Mouse (Mus musculus) stomach, embryonic 16.5 days (tissue): ENCODE data around the gene Esyt1. TPM values are rescaled to one million over a fixed set of nuclear protein-coding genes. Genes with fewer than 3 reads are reported as not detected.
"Not testable (repeated sequence)": the region's sequence is repeated elsewhere in the genome, so short reads cannot be mapped to it uniquely, and the experiment has no call there.

Experiments
- ATAC-seq: fragments of 200-750 bp; cut with Nextera tagmentation; 2 replicates; pipeline ENCODE4 v1.8.0; 2017; ENCODE audit warnings: moderate number of reproducible peaks, moderate TSS enrichment; ENCODE audit not compliant: insufficient read depth, low FRiP score
- H3K27ac ChIP-seq: fragments of 300-500 bp; sonication (generic); 2 replicates; pipeline ENCODE4 v1.5.1; 2014; ENCODE audit warnings: low read length
- H3K27me3 ChIP-seq: fragments of 300-500 bp; sonication (generic); 2 replicates; pipeline ENCODE4 v1.6.1; 2014; ENCODE audit warnings: low read length, control low read depth, mixed read lengths; ENCODE audit not compliant: control insufficient read depth, insufficient read depth
- H3K36me3 ChIP-seq: fragments of 300-500 bp; sonication (generic); 2 replicates; pipeline ENCODE4 v1.6.1; 2014; ENCODE audit warnings: low read length; ENCODE audit not compliant: control insufficient read depth, insufficient read depth
- H3K4me1 ChIP-seq: fragments of 300-500 bp; sonication (generic); 2 replicates; pipeline ENCODE4 v1.6.1; 2014; ENCODE audit warnings: low read length, control low read depth, mixed read lengths; ENCODE audit not compliant: control insufficient read depth, insufficient read depth
- H3K4me2 ChIP-seq: fragments of 300-500 bp; sonication (generic); 2 replicates; pipeline ENCODE4 v1.6.1; 2014; ENCODE audit warnings: low read depth, low read length, mixed read lengths
- H3K4me3 ChIP-seq: fragments of 300-500 bp; sonication (generic); replicated peaks from 2 replicates; pipeline ENCODE4 v1.5.1; 2014; ENCODE audit warnings: mild to moderate bottlenecking, low read length
- H3K9ac ChIP-seq: fragments of 300-500 bp; sonication (generic); 2 replicates; pipeline ENCODE4 v1.6.1; 2014; ENCODE audit warnings: low read length
- H3K9me3 ChIP-seq: fragments of 300-500 bp; sonication (generic); replicated peaks from 2 replicates; pipeline ENCODE4 v1.6.1; 2016; ENCODE audit warnings: low read length, control low read depth; ENCODE audit not compliant: control insufficient read depth
- WGBS: fragments of 180-500 bp; shearing (Covaris S2); extraction: QIAGEN DNeasy Blood & Tissue Kit; methylation state at CpG from one replicate; pipeline ENCODE4 v1.1.7; 2014; 5-methylcytosine and 5-hydroxymethylcytosine counted together
- polyA plus RNA-seq: library from polyadenylated mRNA; unstranded; fragments of >200 nt; fragmentation: Nextera tagmentation; extraction: Ambion mirVana; gene quantifications from 2 replicates; pipeline ENCODE4 v1.2.1, GENCODE M21; 2015

The Esyt1 gene
- polyA plus RNA-seq, 1 experiment from 2014 or later = 32.9 TPM

DNA sequence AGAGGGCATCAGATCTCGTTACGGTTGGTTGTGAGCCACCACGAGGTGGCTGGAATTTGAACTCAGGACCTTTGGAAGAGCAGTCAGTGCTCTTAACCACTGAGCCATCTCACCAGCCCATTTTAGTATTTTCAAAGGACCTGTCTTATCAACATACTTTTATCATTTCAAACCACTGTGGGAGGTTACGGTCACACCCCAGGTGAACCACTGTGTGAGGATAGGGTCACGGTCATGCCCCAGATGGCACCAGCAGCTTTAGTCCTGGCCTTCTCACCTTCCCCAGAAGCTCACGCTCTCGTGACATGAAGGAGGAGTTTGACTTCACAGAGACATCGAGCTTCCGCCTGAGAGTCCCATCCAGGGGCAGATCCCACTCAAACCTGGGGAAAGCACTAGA, 14.5 kb downstream of the Esyt1 start:
- H3K4me3 ChIP-seq = no peak overlapping the region
- H3K4me1 ChIP-seq = no peaks in the 10 kb centered on the region
- H3K27me3 ChIP-seq = no peaks in the 10 kb centered on the region
- no peak overlapping the region for H3K9ac ChIP-seq
- no peak overlapping the region for H3K27ac ChIP-seq
- no peak for ATAC-seq
- no peak overlapping the region for H3K4me2 ChIP-seq
- WGBS = 85% methylated on average over 9 of the region's 9 CpGs
- H3K9me3 ChIP-seq = no peaks in the 10 kb centered on the region
- no peaks in the 10 kb centered on the region for H3K36me3 ChIP-seq

DNA sequence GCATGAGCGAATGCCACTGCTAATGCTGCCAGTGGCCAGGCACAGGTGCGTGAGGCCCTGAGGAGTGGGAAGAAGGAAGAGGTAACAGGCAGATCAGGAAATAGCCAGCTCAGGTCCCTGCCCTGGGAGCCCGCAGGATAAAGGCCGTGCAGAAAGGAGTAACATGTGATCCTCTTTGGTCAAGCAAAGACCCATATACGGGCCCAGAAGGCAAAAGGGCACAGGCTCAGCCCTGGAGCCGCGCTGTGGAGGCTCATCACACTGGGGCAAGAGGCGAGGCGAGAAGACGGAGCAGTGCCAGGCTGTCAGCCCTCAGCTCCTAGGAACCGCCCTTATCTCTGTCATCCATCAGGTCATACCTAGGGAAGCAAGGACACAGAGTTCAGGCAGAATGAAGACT, 15.4 kb downstream of the Esyt1 start:
- no peak for ATAC-seq
- WGBS = 87% methylated on average over 11 of the region's 11 CpGs
- H3K4me2 ChIP-seq = no peak overlapping the region
- H3K27me3 ChIP-seq = no peaks in the 10 kb centered on the region
- no peaks in the 10 kb centered on the region for H3K9me3 ChIP-seq
- no peaks in the 10 kb centered on the region for H3K36me3 ChIP-seq
- H3K4me1 ChIP-seq = no peaks in the 10 kb centered on the region
- H3K27ac ChIP-seq = no peak overlapping the region
- H3K9ac ChIP-seq = no peak overlapping the region
- no peak overlapping the region for H3K4me3 ChIP-seq

- H3K36me3 ChIP-seq = no peaks in the 10 kb centered on the region
- H3K4me1 ChIP-seq = peaks cover 4% of the 10 kb centered on the region
- no peak overlapping the region for H3K9ac ChIP-seq
- WGBS = 56% methylated on average over 4 of the region's 4 CpGs
- no peaks in the 10 kb centered on the region for H3K27me3 ChIP-seq
- H3K4me2 ChIP-seq = no peak overlapping the region
- H3K27ac ChIP-seq = no peak overlapping the region
- ATAC-seq = no peak
- H3K9me3 ChIP-seq = no peaks in the 10 kb centered on the region
- no peak overlapping the region for H3K4me3 ChIP-seq
These were observed 15.8 kb downstream of the Esyt1 start for GRCm38 (mm10) chr10:128509831-128510230.

DNA sequence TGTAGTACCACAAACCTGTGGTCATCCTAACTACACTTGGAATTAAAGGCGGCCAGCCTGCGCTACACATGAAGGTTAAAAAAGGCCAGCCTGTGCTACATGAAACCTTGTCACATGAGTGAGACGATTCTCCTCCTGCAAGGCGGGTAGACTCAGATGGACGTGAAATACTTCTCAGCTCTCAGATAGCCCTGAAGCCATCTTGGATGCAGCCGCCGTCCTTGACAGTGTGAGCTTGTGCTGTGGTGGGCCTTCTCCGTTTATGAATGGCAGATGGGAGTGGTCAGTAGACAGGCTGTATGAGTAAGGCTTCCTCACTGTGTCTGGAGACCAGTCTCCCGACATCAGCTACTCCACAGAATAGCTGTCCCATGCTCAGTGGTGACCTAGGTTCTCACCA, 16.5 kb downstream of the Esyt1 start:
- no peaks in the 10 kb centered on the region for H3K9me3 ChIP-seq

DNA sequence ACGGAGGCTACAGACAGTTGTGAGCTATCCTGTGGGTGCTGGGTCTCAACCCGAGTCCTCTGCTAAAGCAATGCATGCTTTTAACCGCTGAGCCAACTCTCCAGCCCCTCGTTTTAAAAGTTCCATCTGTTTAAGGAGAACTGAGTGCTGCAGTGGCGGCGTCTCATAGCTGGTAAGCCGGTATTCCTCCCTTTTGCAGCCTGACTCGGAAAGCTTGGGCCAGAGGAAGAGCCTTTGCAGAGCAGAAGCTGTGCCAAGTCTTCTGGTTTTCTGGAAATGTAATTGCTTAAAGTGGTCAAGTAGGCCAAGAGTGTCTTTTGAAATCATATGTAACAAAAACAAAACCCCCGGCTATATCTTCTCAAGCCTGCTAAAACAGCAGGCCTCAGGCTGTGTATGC, 17.4 kb downstream of the Esyt1 start:
- Histone ChIP-seq H3K4me1 (peaks cover 9% of the 10 kb centered on the region), H3K27ac (peak overlapping the region; percentile 46), H3K4me3 (no peak overlapping the region), H3K27me3 (no peaks in the 10 kb centered on the region), H3K4me2 (no peak overlapping the region), H3K9me3 (no peaks in the 10 kb centered on the region), H3K36me3 (no peaks in the 10 kb centered on the region), H3K9ac (no peak overlapping the region)
- WGBS = 58% methylated on average over 9 of the region's 9 CpGs
- ATAC-seq = no peak

More for the DNA sequence above, 16.5 kb downstream of the Esyt1 start:
- no peak for ATAC-seq
- Histone ChIP-seq H3K4me1 (peaks cover 9% of the 10 kb centered on the region), H3K9ac (no peak overlapping the region), H3K27ac (peak overlapping the region; percentile 7; the same call in 1 of the 2 replicates), H3K27me3 (no peaks in the 10 kb centered on the region), H3K36me3 (no peaks in the 10 kb centered on the region), H3K4me3 (no peak overlapping the region), H3K4me2 (no peak overlapping the region)
- 87% methylated on average over 9 of the region's 9 CpGs for WGBS

DNA sequence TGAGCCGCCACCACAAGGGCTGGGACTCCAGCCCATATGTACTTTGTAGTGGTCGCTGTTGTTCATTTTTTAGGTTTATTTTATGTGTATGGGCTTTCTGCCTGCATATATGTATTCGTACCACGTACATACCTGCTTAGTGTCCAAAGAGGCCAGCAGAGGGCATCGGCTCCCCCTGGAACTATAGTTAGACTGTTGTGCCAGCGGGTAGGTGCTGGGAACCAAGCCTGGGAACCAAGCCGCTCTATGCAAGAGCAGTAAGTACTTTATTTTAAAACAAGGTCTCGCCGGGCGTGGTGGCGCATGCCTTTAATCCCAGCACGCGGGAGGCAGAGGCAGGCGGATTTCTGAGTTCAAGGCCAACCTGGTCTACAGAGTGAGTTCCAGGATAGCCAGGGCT, 19.7 kb downstream of the Esyt1 start:
- Histone ChIP-seq H3K4me1 (peaks cover 9% of the 10 kb centered on the region), H3K9ac (no peak overlapping the region), H3K27ac (no peak overlapping the region), H3K9me3 (no peaks in the 10 kb centered on the region), H3K27me3 (no peaks in the 10 kb centered on the region), H3K4me2 (no peak overlapping the region), H3K4me3 (no peak overlapping the region), H3K36me3 (no peaks in the 10 kb centered on the region)
- 96% methylated on average over 14 of the region's 14 CpGs for WGBS
- no peak for ATAC-seq

GRCm38 (mm10) chr10:128505371-128505667, 20.4 kb downstream of the Esyt1 start:
- not testable (repeated sequence) for H3K4me2 ChIP-seq, H3K4me1 ChIP-seq, H3K36me3 ChIP-seq, ATAC-seq, H3K9ac ChIP-seq, H3K27ac ChIP-seq, H3K27me3 ChIP-seq, H3K9me3 ChIP-seq, H3K4me3 ChIP-seq
- WGBS = 80% methylated on average over 5 of the region's 5 CpGs

- Histone ChIP-seq H3K36me3 (no peaks in the 10 kb centered on the region), H3K4me2 (no peak overlapping the region), H3K4me1 (peaks cover 9% of the 10 kb centered on the region), H3K27me3 (no peaks in the 10 kb centered on the region), H3K9ac (peak overlapping the region; percentile 42; the same call in 1 of the 2 replicates), H3K4me3 (no peak overlapping the region), H3K27ac (peak overlapping the region; percentile 4; the same call in 1 of the 2 replicates), H3K9me3 (no peaks in the 10 kb centered on the region)
- WGBS = 66% methylated on average over 9 of the region's 9 CpGs
- no peak for ATAC-seq
These were observed 20.9 kb downstream of the Esyt1 start for GRCm38 (mm10) chr10:128504641-128505370.

GRCm38 (mm10) chr10:128504012-128504411, 21.7 kb downstream of the Esyt1 start:
- Histone ChIP-seq H3K27ac (no peak overlapping the region), H3K36me3 (no peaks in the 10 kb centered on the region), H3K4me2 (no peak overlapping the region), H3K9ac (no peak overlapping the region), H3K27me3 (no peaks in the 10 kb centered on the region), H3K4me3 (no peak overlapping the region), H3K4me1 (peaks cover 9% of the 10 kb centered on the region), H3K9me3 (no peaks in the 10 kb centered on the region)
- 75% methylated on average over 3 of the region's 3 CpGs for WGBS
- ATAC-seq = no peak
